Mouse (Mus musculus) midbrain, embryonic 12.5 days (tissue): ENCODE measurements around the gene Cdh4. TPM values are rescaled to one million over a fixed set of nuclear protein-coding genes. Genes with fewer than 3 reads are reported as not detected.
A peak's percentile ranks its signal among the peaks of the same experiment; 100 is the strongest.

Experiments
- ATAC-seq: fragments of 200-750 bp; cut with Nextera tagmentation; 2 replicates; pipeline ENCODE4 v1.8.0; 2017; ENCODE audit warnings: low read depth, moderate TSS enrichment, moderate library complexity; ENCODE audit not compliant: low FRiP score
- H3K27ac ChIP-seq: fragments of 300-500 bp; sonication (generic); replicated peaks from 2 replicates; pipeline ENCODE4 v1.5.1; 2016; ENCODE audit warnings: mild to moderate bottlenecking
- H3K27me3 ChIP-seq: fragments of 300-500 bp; sonication (generic); 2 replicates; pipeline ENCODE4 v1.6.1; 2016; ENCODE audit warnings: mild to moderate bottlenecking
- H3K36me3 ChIP-seq: fragments of 300-500 bp; sonication (generic); 2 replicates; pipeline ENCODE4 v1.6.1; 2016
- H3K4me1 ChIP-seq: fragments of 300-500 bp; sonication (generic); 2 replicates; pipeline ENCODE4 v1.6.1; 2016
- H3K4me2 ChIP-seq: fragments of 300-500 bp; sonication (generic); replicated peaks from 2 replicates; pipeline ENCODE4 v1.6.1; 2016; ENCODE audit warnings: mild to moderate bottlenecking, moderate library complexity
- H3K4me3 ChIP-seq: fragments of 300-500 bp; sonication (generic); 2 replicates; pipeline ENCODE4 v1.5.1; 2016; ENCODE audit warnings: mild to moderate bottlenecking
- H3K9ac ChIP-seq: fragments of 300-500 bp; sonication (generic); replicated peaks from 2 replicates; pipeline ENCODE4 v1.6.1; 2016; ENCODE audit warnings: mild to moderate bottlenecking, moderate library complexity
- H3K9me3 ChIP-seq: fragments of 300-500 bp; sonication (generic); 2 replicates; pipeline ENCODE4 v1.6.1; 2016; ENCODE audit warnings: mild to moderate bottlenecking
- WGBS: fragments of 180-500 bp; shearing (Covaris S2); methylation state at CpG from one replicate; pipeline ENCODE4 v1.1.7; 2016; 5-methylcytosine and 5-hydroxymethylcytosine counted together
- polyA plus RNA-seq: library from polyadenylated mRNA; unstranded; fragments of >200 nt; fragmentation: Nextera tagmentation; extraction: Ambion mirVana; gene quantifications from 2 replicates; pipeline ENCODE4 v1.2.1, GENCODE M21; 2016

Cdh4 gene
- 18.2 and 22.3 TPM in 2 replicates for polyA plus RNA-seq

DNA sequence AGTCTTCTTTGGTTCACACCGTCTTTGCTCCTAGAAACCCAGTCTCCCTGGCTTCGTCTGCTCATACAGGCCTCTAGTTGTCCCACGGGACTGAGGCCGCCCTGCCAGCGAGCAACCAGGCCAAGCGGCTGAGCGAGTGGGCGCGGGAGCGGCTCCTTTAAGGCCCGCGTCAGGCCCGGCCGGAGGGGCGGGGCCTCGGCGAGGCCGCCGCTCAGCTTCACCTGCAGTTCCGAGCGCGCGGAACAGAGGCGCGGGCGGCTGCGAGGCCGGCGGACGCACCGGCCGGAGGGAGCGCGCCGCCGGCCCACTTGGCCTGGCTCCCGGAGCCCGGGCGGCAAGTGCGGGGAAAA, at the start of gene Cdh4:
Cdh4 (plus strand) TSS at position 241 of the 350 bp plus-strand sequence.
- no peaks in the 10 kb centered on the region for H3K36me3 ChIP-seq
- 0% methylated on average over 40 of the region's 40 CpGs for WGBS
- H3K4me1 ChIP-seq, result peaks cover 29% of the 10 kb centered on the region
- H3K9ac ChIP-seq, result peak within 1 kb of the TSS; percentile 69
- peak within 1 kb of the TSS; percentile 74 for H3K4me3 ChIP-seq
- H3K4me2 ChIP-seq, result peak within 1 kb of the TSS; percentile 96
- H3K27me3 ChIP-seq, result peaks cover 45% of the 10 kb centered on the region
- peak within 1 kb of the TSS; percentile 76 for H3K27ac ChIP-seq
- peak; percentile 87 for ATAC-seq
- no peaks in the 10 kb centered on the region for H3K9me3 ChIP-seq

DNA sequence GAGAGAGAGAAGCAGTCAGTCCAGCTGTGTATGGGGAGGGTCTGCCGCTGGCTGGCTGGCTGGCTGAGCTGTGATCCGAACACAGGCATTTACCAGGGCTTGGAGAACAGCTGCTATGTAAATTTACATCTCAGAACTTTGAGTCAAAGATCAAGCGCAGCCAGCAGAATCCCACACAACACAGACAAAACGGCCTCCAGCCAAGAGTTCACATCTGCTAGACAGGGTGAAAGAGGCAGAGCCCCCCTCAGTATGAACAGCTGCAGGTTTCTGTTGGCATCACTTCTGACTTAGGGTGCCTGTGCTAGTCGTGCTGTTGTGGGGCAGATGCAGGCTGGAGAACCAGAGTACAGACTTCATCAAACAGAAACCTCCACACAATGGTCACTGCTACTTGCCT, 46.8 kb upstream of the Cdh4 start:
- 59% methylated on average over 5 of the region's 5 CpGs for WGBS
- no peaks in the 10 kb centered on the region for H3K36me3 ChIP-seq
- H3K9ac ChIP-seq, result no peak overlapping the region
- H3K4me2 ChIP-seq, result no peak overlapping the region
- H3K27me3 ChIP-seq, result no peaks in the 10 kb centered on the region
- no peaks in the 10 kb centered on the region for H3K9me3 ChIP-seq
- ATAC-seq, result no peak
- no peak overlapping the region for H3K4me3 ChIP-seq
- H3K27ac ChIP-seq, result no peak overlapping the region
- no peaks in the 10 kb centered on the region; the same call in 1 of the 2 replicates for H3K4me1 ChIP-seq

DNA sequence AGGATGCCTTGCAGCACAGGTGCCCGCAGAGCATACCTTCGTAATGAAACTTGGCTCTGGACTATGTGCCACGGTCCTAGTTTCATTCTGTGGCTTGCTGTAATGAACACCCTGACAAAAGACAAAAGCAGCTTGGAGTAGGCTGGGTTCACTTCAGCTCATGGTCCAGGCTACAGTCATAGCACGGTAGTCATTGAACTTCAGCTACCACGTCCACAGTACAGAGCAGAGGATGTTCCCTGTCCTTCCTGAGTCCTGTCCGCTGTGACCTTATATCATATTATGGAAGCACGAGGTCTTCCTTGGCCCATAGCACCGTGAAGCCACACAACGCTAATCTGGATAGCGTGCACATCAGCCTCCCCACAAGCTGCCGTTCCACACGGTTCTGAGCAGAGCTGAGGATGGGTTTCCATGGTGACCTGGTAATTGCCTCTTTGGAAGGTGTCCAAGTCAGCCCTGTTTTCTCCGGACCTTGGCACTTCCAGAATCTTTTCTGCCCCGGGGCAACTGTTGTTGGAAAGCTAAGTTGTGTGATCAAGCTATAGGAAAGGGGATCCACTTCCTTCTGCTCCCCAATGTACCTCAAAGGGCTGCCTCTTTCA, 42.5 kb upstream of the Cdh4 start:
- H3K4me3 ChIP-seq, result no peak overlapping the region
- H3K4me2 ChIP-seq, result no peak overlapping the region
- no peaks in the 10 kb centered on the region for H3K9me3 ChIP-seq
- H3K36me3 ChIP-seq, result no peaks in the 10 kb centered on the region
- 78% methylated on average over 14 of the region's 14 CpGs for WGBS
- H3K4me1 ChIP-seq, result no peaks in the 10 kb centered on the region; the same call in 1 of the 2 replicates
- no peak overlapping the region for H3K9ac ChIP-seq
- no peak overlapping the region for H3K27ac ChIP-seq
- 0 out of 2 replicates have a peak, but pooled peaks have one; percentile 2 for ATAC-seq
- 0 out of 2 replicates have a peak, but pooled peaks cover 5% of the 10 kb centered on the region for H3K27me3 ChIP-seq

DNA sequence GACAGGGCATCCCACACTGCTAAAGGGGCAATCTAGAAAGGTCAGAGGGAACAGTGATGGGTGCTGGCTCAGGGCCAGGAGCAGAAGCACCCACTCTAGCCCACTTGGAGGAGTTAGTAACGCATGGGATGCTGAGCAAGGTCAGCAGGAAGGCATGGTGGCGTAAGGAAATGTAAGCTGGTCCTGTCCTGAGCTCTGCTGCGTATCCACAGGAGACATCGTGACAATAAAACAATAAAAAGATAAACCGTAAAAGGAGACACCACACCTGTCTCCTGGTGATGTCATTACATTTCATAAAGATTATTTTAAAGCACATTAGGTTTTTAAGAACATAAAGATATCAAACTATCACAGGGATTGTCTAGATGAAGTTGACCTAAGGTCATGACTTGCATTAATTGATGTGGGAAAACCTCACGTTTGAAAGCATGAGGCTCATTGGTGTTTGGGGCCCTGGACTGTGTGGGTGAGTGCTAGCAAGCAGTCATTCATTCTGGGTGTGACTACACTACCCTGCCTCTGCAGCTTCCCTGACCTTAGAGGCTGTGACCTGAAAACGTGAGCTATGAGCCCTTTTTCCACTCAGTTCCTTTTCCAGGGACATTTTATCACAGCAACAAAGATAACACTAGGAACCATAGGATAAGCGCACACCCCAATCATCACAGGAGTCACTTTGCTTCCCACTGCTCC, 31.2 kb upstream of the Cdh4 start:
- no peaks in the 10 kb centered on the region for H3K36me3 ChIP-seq
- no peak overlapping the region for H3K9ac ChIP-seq
- 84% methylated on average over 8 of the region's 8 CpGs for WGBS
- no peaks in the 10 kb centered on the region for H3K9me3 ChIP-seq
- H3K27ac ChIP-seq, result no peak overlapping the region
- no peak for ATAC-seq
- H3K4me3 ChIP-seq, result no peak overlapping the region
- H3K4me2 ChIP-seq, result no peak overlapping the region
- H3K4me1 ChIP-seq, result no peaks in the 10 kb centered on the region
- H3K27me3 ChIP-seq, result peaks cover 12% of the 10 kb centered on the region

DNA sequence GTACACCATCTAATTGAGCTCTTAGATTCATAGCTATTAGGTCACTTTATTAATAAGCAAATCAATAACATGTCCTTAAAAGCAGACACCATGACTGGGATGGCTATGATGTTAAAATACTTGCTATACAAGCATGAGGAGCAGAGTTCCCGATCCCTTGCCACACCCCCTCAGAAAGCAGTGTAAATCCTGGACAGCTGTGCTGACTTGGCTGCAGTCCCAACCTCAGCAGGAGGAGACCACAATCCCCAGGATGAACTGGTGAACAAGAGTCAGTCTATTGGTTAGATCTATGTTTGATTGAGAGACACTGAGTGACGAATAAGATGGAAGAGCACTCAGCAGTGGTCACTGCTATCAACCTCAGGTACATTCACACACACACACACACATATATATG, 29.3 kb upstream of the Cdh4 start:
- no peak overlapping the region for H3K4me2 ChIP-seq
- H3K4me3 ChIP-seq, result no peak overlapping the region
- no peak overlapping the region for H3K9ac ChIP-seq
- peaks cover 17% of the 10 kb centered on the region for H3K27me3 ChIP-seq
- no peaks in the 10 kb centered on the region for H3K9me3 ChIP-seq
- 74% methylated on average over 2 of the region's 2 CpGs for WGBS
- no peak overlapping the region for H3K27ac ChIP-seq
- no peak for ATAC-seq
- no peaks in the 10 kb centered on the region for H3K4me1 ChIP-seq
- H3K36me3 ChIP-seq, result no peaks in the 10 kb centered on the region

DNA sequence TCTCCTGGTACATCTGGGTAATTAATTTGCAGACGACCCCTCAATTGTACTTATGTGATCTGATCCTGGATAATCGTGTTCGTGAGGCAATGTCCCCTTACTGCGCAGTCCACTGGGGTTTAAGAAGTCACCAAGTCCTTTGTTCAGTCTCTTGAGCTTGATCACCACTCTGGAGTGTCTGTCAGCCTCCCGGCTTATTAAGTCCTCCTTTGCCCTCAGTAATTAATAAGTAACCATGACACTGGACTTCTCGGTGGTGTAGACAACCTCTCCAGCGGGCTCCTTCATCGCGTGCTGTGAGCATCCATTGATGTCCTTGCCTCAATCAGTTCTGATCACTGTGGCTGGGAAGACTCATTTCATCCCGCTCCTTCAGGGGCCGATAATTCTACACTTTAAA, 28.0 kb upstream of the Cdh4 start:
- Histone ChIP-seq H3K27me3 (peaks cover 24% of the 10 kb centered on the region), H3K27ac (no peak overlapping the region), H3K4me1 (no peaks in the 10 kb centered on the region), H3K36me3 (no peaks in the 10 kb centered on the region), H3K4me2 (no peak overlapping the region), H3K4me3 (no peak overlapping the region), H3K9ac (no peak overlapping the region), H3K9me3 (no peaks in the 10 kb centered on the region)
- ATAC-seq, result no peak
- WGBS, result 51% methylated on average over 11 of the region's 11 CpGs

DNA sequence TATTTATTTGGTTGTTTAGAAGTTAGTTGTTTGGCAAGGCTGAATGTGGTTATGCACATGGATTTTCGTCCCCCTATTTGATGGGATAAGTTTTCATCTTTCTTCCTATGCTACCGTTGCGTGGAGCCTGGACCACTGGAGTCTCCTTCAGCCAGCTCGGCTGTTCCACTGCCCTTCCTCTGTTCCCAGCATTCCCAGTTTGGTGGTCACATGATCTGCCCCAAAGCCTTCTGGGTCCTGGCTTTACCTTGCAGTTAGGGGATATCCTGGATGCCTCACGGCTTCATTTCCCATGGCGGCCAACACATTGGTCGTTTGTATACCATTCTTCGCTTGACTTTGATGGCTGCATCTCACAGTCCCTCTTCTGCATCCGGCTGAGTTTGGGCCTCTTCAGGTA, 27.5 kb upstream of the Cdh4 start:
- Histone ChIP-seq H3K27me3 (peaks cover 24% of the 10 kb centered on the region), H3K4me2 (no peak overlapping the region), H3K9me3 (no peaks in the 10 kb centered on the region), H3K4me1 (no peaks in the 10 kb centered on the region), H3K36me3 (no peaks in the 10 kb centered on the region), H3K27ac (no peak overlapping the region), H3K4me3 (no peak overlapping the region), H3K9ac (no peak overlapping the region)
- no peak for ATAC-seq
- WGBS, result 89% methylated on average over 9 of the region's 9 CpGs

DNA sequence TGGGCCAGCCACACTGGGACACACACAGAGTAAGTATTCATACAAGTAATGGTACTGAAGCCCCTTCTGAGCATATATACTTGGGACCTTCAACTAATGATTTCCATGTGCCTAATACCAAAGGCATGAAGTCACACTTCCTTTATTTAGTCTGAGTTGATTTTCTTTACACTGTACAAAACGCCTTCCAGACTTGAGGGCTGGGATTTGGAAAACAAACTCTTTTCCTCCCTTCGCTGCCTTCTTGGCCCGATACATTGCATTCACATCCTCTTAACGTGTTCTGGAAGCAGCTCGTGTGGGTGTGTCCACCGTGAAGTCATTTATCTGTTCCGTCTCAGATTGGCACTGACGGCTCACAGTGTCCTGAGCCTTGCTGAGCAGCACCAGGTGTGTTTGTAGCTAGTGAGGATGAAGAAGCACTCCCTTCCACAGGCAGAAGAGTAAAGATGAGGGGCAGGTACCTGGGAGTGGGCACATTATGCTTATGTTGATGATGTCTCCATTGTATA, 26.3 kb upstream of the Cdh4 start:
- ATAC-seq, result no peak
- Histone ChIP-seq H3K36me3 (no peaks in the 10 kb centered on the region), H3K4me2 (no peak overlapping the region), H3K9ac (no peak overlapping the region), H3K27ac (no peak overlapping the region), H3K4me3 (no peak overlapping the region), H3K9me3 (no peaks in the 10 kb centered on the region), H3K4me1 (no peaks in the 10 kb centered on the region), H3K27me3 (peaks cover 24% of the 10 kb centered on the region)
- 81% methylated on average over 8 of the region's 8 CpGs for WGBS

DNA sequence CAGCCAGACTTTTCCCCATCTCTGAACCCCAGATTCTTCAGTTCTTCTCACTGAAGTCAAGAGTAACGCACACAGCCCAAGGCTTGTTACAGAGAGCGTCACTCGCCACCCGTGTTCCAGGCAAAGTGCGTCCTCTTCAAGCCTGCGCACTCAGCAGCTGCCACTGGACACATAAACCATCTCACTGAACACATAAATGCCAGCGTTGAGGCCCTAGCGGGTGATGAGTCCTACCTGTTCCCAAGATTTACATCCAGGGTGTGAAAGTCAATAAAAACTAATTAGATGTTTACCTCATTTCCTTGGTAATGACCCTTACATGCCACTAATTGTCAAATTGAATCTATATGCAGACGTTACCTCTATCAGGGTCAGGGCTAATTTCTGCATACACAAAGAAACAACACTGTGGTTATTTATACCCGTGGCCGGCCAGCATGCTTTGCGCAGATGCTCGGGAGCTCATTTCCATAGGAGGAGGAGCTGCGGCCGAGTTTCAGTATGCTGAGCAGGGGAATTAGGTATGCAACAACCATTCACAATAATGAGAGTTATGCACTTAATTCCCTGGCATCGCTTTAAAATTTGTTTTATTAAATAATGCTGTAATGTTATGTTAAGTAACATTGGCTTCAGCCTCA, 25.5 kb upstream of the Cdh4 start:
- peaks cover 17% of the 10 kb centered on the region for H3K27me3 ChIP-seq
- no peak overlapping the region for H3K4me3 ChIP-seq
- no peak overlapping the region for H3K4me2 ChIP-seq
- H3K4me1 ChIP-seq, result no peaks in the 10 kb centered on the region
- no peaks in the 10 kb centered on the region for H3K36me3 ChIP-seq
- 83% methylated on average over 16 of the region's 16 CpGs for WGBS
- no peak overlapping the region for H3K9ac ChIP-seq
- ATAC-seq, result no peak
- H3K27ac ChIP-seq, result no peak overlapping the region
- no peaks in the 10 kb centered on the region for H3K9me3 ChIP-seq

DNA sequence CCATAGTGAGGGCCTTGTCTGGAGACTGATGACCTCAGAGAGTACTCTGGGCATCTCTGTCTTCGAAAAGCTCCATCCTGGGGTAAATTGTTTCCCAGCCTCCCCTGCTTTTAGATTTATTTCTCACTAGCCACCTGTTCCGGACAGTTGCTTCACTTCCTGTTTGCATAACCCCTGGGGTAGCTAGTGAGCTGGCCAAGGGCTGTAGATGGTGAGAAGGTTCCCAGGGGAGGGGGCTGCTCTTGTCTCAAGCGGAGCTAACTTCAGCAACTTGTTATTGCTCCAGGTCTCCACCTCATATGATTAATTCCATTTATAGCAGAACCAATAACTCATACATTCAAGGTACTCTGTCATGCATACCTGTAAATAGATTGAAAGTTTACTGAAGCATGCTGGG, 16.6 kb upstream of the Cdh4 start:
- no peak for ATAC-seq
- Histone ChIP-seq H3K4me3 (no peak overlapping the region), H3K4me2 (no peak overlapping the region), H3K4me1 (no peaks in the 10 kb centered on the region), H3K9me3 (no peaks in the 10 kb centered on the region), H3K9ac (no peak overlapping the region), H3K27me3 (no peaks in the 10 kb centered on the region), H3K36me3 (no peaks in the 10 kb centered on the region), H3K27ac (no peak overlapping the region)
- 84% methylated on average over 3 of the region's 3 CpGs for WGBS

DNA sequence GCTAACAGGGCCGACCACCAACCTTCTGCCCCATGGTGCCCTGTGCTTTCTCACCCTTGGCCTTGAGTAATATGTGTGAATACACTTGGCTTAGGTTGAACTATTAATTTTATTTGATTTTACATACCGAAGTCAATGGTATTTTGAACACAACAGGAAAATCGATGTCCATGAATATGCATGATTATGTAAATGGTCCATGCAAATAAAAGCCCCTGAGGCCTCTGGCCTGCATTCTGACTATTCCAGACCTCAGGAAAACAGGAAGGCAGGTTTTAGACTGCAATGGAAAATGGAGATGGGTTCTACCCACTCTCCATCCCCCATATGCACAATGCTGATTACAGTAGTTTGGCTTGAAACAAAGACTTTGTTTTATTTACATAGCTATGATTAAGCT, 13.3 kb upstream of the Cdh4 start:
- H3K4me3 ChIP-seq, result no peak overlapping the region
- 71% methylated on average over 3 of the region's 3 CpGs for WGBS
- H3K9ac ChIP-seq, result no peak overlapping the region
- no peaks in the 10 kb centered on the region for H3K4me1 ChIP-seq
- H3K27me3 ChIP-seq, result no peaks in the 10 kb centered on the region
- no peak overlapping the region for H3K27ac ChIP-seq
- ATAC-seq, result no peak
- H3K4me2 ChIP-seq, result no peak overlapping the region
- H3K36me3 ChIP-seq, result no peaks in the 10 kb centered on the region
- H3K9me3 ChIP-seq, result no peaks in the 10 kb centered on the region

DNA sequence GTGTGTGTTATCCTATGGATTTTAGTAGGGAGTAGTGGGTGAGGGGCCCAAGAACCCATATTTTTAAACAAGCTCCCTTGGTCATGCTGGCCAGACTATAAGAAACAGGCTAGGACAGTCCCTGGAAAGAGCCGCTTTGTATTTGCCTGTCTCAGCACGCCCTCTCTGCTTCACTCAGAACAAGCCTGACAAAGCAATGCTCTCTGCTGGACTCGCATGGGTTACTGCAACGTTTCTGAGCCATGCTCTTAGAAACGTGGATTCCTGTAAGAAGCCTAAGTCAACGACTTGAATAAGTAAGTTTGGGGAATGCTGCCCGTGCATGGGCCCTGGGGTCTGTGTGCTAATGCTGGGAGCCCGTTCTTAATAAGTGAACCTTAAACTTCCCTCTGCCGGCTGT, 2.1 kb upstream of the Cdh4 start:
- Histone ChIP-seq H3K27ac (no peak overlapping the region), H3K36me3 (no peaks in the 10 kb centered on the region), H3K9me3 (no peaks in the 10 kb centered on the region), H3K9ac (no peak overlapping the region), H3K4me1 (peaks cover 36% of the 10 kb centered on the region), H3K4me2 (no peak overlapping the region), H3K4me3 (no peak overlapping the region), H3K27me3 (peaks cover 52% of the 10 kb centered on the region)
- 20% methylated on average over 9 of the region's 9 CpGs for WGBS
- ATAC-seq, result no peak
